Mouse (Mus musculus): ENCODE results near the gene Aspg. TPM values are rescaled to one million over a fixed set of nuclear protein-coding genes. Genes with fewer than 3 reads are reported as not detected.

Gene Aspg
- polyA plus RNA-seq, 1 experiment from 2014 or later = 2.2 TPM

- Histone ChIP-seq H3K9ac (ENCODE audit: low read depth, low read length) (no peak overlapping the region), H3K4me3 (ENCODE audit: low read length) (no peak overlapping the region), H3K4me1 (ENCODE audit: control insufficient read depth, insufficient read depth, low read depth, low read length) (peaks cover 28% of the 10 kb centered on the region), H3K27ac (ENCODE audit: low read depth, low read length) (no peak overlapping the region), H3K4me2 (ENCODE audit: low read length) (no peak overlapping the region), H3K27me3 (replicated peaks; ENCODE audit: control insufficient read depth, insufficient read depth, low read length) (peaks cover 10% of the 10 kb centered on the region), H3K9me3 (ENCODE audit: control insufficient read depth, low read length) (no peaks in the 10 kb centered on the region), H3K36me3 (ENCODE audit: control insufficient read depth, insufficient read depth, low read length) (no peaks in the 10 kb centered on the region)
- ATAC-seq = no peak
- WGBS = 87% methylated on average over 12 of the region's 12 CpGs
These were observed 47.1 kb downstream of the Aspg start for GRCm38 (mm10) chr12:112153597-112153996.

DNA sequence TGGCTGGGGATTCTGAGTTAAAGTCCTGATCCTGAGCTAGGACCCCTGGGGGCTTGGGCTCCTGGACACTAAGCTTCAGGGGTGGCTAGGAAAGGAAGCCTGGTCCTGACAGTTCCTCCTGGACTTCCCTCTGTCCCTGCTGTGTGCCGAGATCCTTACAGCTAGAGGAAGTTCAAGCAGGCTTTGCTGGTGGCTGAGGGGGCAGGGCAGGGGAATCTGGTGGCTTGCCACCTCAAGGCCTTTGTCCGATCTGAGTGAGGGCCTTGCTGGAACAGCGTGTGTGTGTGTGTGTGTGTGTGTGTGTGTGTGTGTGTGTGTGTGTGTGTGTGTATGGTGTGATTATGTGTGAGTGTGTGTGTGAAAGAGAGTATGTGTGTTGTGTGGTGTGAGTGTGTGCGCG, 48.0 kb downstream of the Aspg start:
- Histone ChIP-seq H3K9ac (ENCODE audit: low read depth, low read length) (no peak overlapping the region; the same call in 1 of the 2 replicates), H3K36me3 (ENCODE audit: control insufficient read depth, insufficient read depth, low read length) (no peaks in the 10 kb centered on the region), H3K27ac (ENCODE audit: low read depth, low read length) (no peak overlapping the region), H3K27me3 (replicated peaks; ENCODE audit: control insufficient read depth, insufficient read depth, low read length) (peaks cover 11% of the 10 kb centered on the region), H3K4me3 (ENCODE audit: low read length) (no peak overlapping the region), H3K4me1 (ENCODE audit: control insufficient read depth, insufficient read depth, low read depth, low read length) (peaks cover 28% of the 10 kb centered on the region), H3K9me3 (ENCODE audit: control insufficient read depth, low read length) (no peaks in the 10 kb centered on the region), H3K4me2 (ENCODE audit: low read length) (no peak overlapping the region)
- no peak for ATAC-seq
- WGBS = 55% methylated on average over 5 of the region's 5 CpGs

GRCm38 (mm10) chr12:112155218-112156051, 49.0 kb downstream of the Aspg start:
- peak; percentile 34; the same call in 1 of the 2 replicates for ATAC-seq
- Histone ChIP-seq H3K36me3 (ENCODE audit: control insufficient read depth, insufficient read depth, low read length) (no peaks in the 10 kb centered on the region), H3K4me2 (ENCODE audit: low read length) (no peak overlapping the region), H3K4me3 (ENCODE audit: low read length) (no peak overlapping the region), H3K9me3 (ENCODE audit: control insufficient read depth, low read length) (no peaks in the 10 kb centered on the region), H3K9ac (ENCODE audit: low read depth, low read length) (peak overlapping the region; percentile 29; the same call in 1 of the 2 replicates), H3K27ac (ENCODE audit: low read depth, low read length) (peak overlapping the region; percentile 55), H3K4me1 (ENCODE audit: control insufficient read depth, insufficient read depth, low read depth, low read length) (peaks cover 24% of the 10 kb centered on the region), H3K27me3 (replicated peaks; ENCODE audit: control insufficient read depth, insufficient read depth, low read length) (peaks cover 11% of the 10 kb centered on the region)
- 30% methylated on average over 16 of the region's 16 CpGs for WGBS

DNA sequence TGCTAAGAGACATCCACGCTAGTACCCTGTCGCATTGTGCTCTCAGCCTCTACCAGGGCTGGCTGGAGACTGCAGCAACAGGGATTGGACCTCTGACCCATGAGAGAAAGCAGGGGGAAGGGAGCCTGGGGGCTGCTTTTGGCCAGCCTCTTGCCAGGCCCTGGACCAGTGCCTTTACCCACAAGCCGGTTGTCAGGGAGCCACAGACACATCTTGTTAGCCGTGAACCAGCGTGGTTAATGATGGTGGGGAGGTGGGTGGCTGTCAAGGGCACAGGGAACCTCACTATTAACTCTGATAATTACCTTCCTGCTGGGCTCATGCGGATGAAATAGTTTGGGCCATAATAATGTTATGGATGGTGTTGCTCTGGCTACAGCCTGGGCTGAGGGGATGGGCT, 50.3 kb downstream of the Aspg start:
- Histone ChIP-seq H3K9me3 (ENCODE audit: control insufficient read depth, low read length) (no peaks in the 10 kb centered on the region), H3K27me3 (replicated peaks; ENCODE audit: control insufficient read depth, insufficient read depth, low read length) (peaks cover 17% of the 10 kb centered on the region), H3K36me3 (ENCODE audit: control insufficient read depth, insufficient read depth, low read length) (no peaks in the 10 kb centered on the region), H3K9ac (ENCODE audit: low read depth, low read length) (no peak overlapping the region), H3K27ac (ENCODE audit: low read depth, low read length) (no peak overlapping the region), H3K4me1 (ENCODE audit: control insufficient read depth, insufficient read depth, low read depth, low read length) (peaks cover 20% of the 10 kb centered on the region), H3K4me3 (ENCODE audit: low read length) (no peak overlapping the region), H3K4me2 (ENCODE audit: low read length) (no peak overlapping the region)
- ATAC-seq = no peak
- WGBS = 45% methylated on average over 6 of the region's 6 CpGs

GRCm38 (mm10) chr12:112158246-112158645, 51.8 kb downstream of the Aspg start:
- Histone ChIP-seq H3K9me3 (ENCODE audit: control insufficient read depth, low read length) (no peaks in the 10 kb centered on the region), H3K9ac (ENCODE audit: low read depth, low read length) (no peak overlapping the region), H3K4me2 (ENCODE audit: low read length) (no peak overlapping the region), H3K4me3 (ENCODE audit: low read length) (no peak overlapping the region), H3K27me3 (replicated peaks; ENCODE audit: control insufficient read depth, insufficient read depth, low read length) (peaks cover 15% of the 10 kb centered on the region), H3K36me3 (ENCODE audit: control insufficient read depth, insufficient read depth, low read length) (no peaks in the 10 kb centered on the region), H3K4me1 (ENCODE audit: control insufficient read depth, insufficient read depth, low read depth, low read length) (peaks cover 20% of the 10 kb centered on the region), H3K27ac (ENCODE audit: low read depth, low read length) (no peak overlapping the region)
- WGBS = 71% methylated on average over 8 of the region's 8 CpGs
- no peak for ATAC-seq

DNA sequence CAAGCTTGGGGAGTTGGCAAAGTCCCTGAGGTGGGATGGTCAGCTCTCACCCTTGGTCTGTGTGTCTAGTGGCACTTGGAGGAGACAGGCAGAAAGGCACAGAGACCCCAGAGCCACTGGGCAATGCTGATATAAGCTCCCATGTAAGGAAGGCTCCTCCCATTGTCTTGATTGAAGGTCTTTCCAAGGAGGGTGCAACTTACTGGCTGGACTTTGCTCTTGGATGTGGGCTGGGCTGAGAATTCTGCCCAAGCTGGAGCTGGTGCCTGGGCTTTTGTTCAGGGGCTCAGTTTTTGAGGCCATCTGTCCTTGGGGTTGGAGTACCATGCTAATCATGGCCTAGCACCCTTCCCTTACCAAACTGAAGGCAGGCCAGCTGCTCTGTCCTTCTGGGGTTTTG, 52.3 kb downstream of the Aspg start:
- Histone ChIP-seq H3K27me3 (replicated peaks; ENCODE audit: control insufficient read depth, insufficient read depth, low read length) (peaks cover 15% of the 10 kb centered on the region), H3K4me2 (ENCODE audit: low read length) (no peak overlapping the region), H3K36me3 (ENCODE audit: control insufficient read depth, insufficient read depth, low read length) (no peaks in the 10 kb centered on the region), H3K9ac (ENCODE audit: low read depth, low read length) (no peak overlapping the region), H3K27ac (ENCODE audit: low read depth, low read length) (no peak overlapping the region), H3K4me1 (ENCODE audit: control insufficient read depth, insufficient read depth, low read depth, low read length) (peaks cover 20% of the 10 kb centered on the region), H3K4me3 (ENCODE audit: low read length) (no peak overlapping the region), H3K9me3 (ENCODE audit: control insufficient read depth, low read length) (no peaks in the 10 kb centered on the region)
- ATAC-seq = no peak

DNA sequence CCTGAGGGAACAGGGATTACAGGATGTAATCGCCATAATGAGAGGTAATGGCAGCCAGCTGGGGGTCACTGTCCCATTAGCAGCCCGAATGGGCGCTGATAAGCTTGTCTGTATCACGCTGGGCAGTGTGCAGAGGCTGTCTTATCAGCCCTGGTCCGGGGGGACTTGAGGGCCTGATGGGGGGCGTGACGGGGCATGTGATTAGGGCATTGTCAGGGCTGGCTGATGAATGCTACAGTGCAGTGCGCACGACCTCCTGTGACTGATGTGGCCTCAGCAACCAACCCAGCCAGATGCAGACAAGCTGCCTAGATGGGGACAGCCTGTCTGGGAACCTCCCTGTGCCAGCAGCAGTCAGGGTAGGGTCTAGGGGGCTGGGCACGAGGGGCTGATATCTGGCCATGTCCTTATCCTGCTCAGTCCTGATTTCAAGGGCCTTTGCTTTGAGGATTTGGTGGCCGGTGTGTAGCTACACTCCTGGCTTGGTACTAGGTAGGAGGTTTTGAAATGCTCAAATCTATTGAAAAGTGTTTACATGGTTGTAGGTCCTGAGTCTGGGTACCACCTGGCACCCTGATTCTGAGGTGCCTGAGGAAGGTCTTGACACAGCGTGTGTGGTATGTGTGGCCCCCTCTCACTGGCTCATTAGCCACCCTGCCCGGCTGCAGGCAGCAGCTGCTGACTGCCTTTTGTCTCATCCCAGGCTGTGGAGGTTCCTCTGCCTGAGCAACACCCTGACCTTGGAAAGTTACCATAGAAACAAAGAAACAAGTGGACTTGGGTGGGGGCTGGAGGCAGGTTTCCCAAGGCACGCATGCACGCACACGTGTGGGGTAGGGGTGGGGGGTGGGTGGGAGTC, 57.7 kb downstream of the Aspg start:
- Histone ChIP-seq H3K36me3 (ENCODE audit: control insufficient read depth, insufficient read depth, low read length) (no peaks in the 10 kb centered on the region), H3K4me1 (ENCODE audit: control insufficient read depth, insufficient read depth, low read depth, low read length) (peaks cover 13% of the 10 kb centered on the region), H3K27me3 (replicated peaks; ENCODE audit: control insufficient read depth, insufficient read depth, low read length) (peaks cover 10% of the 10 kb centered on the region; the same call in 1 of the 2 replicates), H3K9me3 (ENCODE audit: control insufficient read depth, low read length) (no peaks in the 10 kb centered on the region), H3K4me2 (ENCODE audit: low read length) (no peak overlapping the region), H3K4me3 (ENCODE audit: low read length) (no peak overlapping the region), H3K27ac (ENCODE audit: low read depth, low read length) (no peak overlapping the region), H3K9ac (ENCODE audit: low read depth, low read length) (peak overlapping the region; percentile 17; the same call in 1 of the 2 replicates)
- ATAC-seq = peak; percentile 21; the same call in 1 of the 2 replicates
- WGBS = 18% methylated on average over 16 of the region's 16 CpGs

DNA sequence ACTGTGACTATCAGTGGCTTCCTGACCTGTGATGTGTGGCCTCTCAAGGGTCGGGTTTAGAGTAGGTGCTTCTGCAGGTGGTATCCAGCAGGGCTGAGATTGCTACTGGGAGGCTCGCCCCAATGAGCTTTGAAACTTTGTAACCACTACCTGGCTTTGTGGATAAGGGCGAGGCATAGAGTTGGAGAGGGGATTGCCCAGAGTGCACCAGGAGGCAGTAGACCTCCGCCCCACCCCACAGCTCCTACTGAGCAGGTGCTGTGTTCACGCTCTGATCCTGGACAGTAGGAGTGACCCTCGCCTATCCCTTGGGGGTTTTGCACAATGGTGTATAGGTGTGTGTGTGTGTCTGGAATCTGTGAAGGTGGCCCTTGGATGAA, 58.4 kb downstream of the Aspg start:
- WGBS = 69% methylated on average over 6 of the region's 6 CpGs
- H3K4me1 ChIP-seq (ENCODE audit: control insufficient read depth, insufficient read depth, low read depth, low read length) = peaks cover 13% of the 10 kb centered on the region
- no peak overlapping the region for H3K27ac ChIP-seq (ENCODE audit: low read depth, low read length)
- no peaks in the 10 kb centered on the region for H3K9me3 ChIP-seq (ENCODE audit: control insufficient read depth, low read length)
- H3K4me3 ChIP-seq (ENCODE audit: low read length) = no peak overlapping the region
- H3K4me2 ChIP-seq (ENCODE audit: low read length) = no peak overlapping the region
- peaks cover 6% of the 10 kb centered on the region; the same call in 1 of the 2 replicates for H3K27me3 ChIP-seq (replicated peaks; ENCODE audit: control insufficient read depth, insufficient read depth, low read length)
- no peaks in the 10 kb centered on the region for H3K36me3 ChIP-seq (ENCODE audit: control insufficient read depth, insufficient read depth, low read length)
- ATAC-seq = no peak
- H3K9ac ChIP-seq (ENCODE audit: low read depth, low read length) = no peak overlapping the region; the same call in 1 of the 2 replicates

- H3K4me1 ChIP-seq (ENCODE audit: control insufficient read depth, insufficient read depth, low read depth, low read length) = peaks cover 21% of the 10 kb centered on the region
- 61% methylated on average over 5 of the region's 5 CpGs for WGBS
- no peak overlapping the region for H3K27ac ChIP-seq (ENCODE audit: low read depth, low read length)
- no peak for ATAC-seq
- no peak overlapping the region for H3K4me3 ChIP-seq (ENCODE audit: low read length)
- H3K9me3 ChIP-seq (ENCODE audit: control insufficient read depth, low read length) = no peaks in the 10 kb centered on the region
- no peaks in the 10 kb centered on the region for H3K36me3 ChIP-seq (ENCODE audit: control insufficient read depth, insufficient read depth, low read length)
- no peak overlapping the region for H3K9ac ChIP-seq (ENCODE audit: low read depth, low read length)
- H3K27me3 ChIP-seq (replicated peaks; ENCODE audit: control insufficient read depth, insufficient read depth, low read length) = no peaks in the 10 kb centered on the region
- no peak overlapping the region for H3K4me2 ChIP-seq (ENCODE audit: low read length)
These were observed 62.8 kb downstream of the Aspg start for GRCm38 (mm10) chr12:112169240-112169639.

Data from hindbrain, embryonic 16.5 days (tissue).